Mouse (Mus musculus): Measurements from ENCODE around the gene Samd4b. TPM values are rescaled to one million over a fixed set of nuclear protein-coding genes. Genes with fewer than 3 reads are reported as not detected.

Gene Samd4b
- polyA plus RNA-seq, 1 experiment from 2014 or later: 34.9 TPM

DNA sequence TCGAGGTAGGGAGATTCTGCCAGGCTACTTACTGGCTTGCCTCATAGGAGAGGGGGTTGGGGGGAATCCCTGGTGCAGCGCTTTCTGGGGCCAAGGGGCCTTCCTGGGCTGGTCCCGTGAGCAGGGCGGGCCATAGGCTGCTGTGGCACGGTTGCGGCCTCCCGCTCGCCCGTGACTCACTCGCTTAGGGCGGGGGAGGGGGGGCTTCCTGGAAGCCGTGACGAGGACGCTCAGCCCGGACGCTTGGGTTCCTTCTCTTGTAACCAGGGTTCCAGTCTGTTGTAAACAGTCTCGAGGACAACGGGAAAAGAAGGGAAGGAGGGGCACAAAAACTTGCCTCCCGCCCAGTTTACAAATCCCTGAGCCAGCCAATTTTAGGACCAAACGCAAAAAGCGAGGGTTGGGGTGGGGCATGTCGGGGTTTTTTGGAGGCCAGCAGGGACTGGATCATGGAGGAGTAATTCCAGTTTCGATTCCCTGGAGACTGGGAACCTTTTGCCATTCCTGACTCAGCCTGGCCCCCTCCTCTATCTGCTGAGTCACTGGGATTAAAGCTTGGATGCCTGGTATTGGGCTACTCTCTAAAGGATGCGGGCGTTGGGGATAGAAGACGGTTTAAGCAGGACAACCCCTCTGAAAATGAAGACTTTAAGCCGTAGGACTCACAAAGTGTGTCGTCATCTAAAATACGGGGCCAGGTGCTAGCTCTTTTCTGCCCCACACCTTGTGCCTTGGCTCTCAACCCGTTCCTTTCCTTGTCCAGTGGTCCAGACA lies 216.7 kb downstream of the Samd4b start:
- H3K27ac ChIP-seq (ENCODE audit: low read depth, low read length): peak overlapping the region; percentile 99
- peaks cover 13% of the 10 kb centered on the region; the same call in 1 of the 2 replicates for H3K36me3 ChIP-seq (ENCODE audit: control insufficient read depth, insufficient read depth, low read length)
- H3K9me3 ChIP-seq (ENCODE audit: control insufficient read depth, low read length): no peaks in the 10 kb centered on the region
- H3K9ac ChIP-seq (ENCODE audit: low read depth, low read length): peak overlapping the region; percentile 51; the same call in 1 of the 2 replicates
- H3K4me2 ChIP-seq (replicated peaks; ENCODE audit: low read depth, low read length): peak overlapping the region; percentile 48
- peaks cover 49% of the 10 kb centered on the region for H3K4me1 ChIP-seq (ENCODE audit: control insufficient read depth, insufficient read depth, low read length)
- ATAC-seq (ENCODE audit: low FRiP score, low TSS enrichment): peak; percentile 14; the same call in 1 of the 2 replicates
- H3K27me3 ChIP-seq (ENCODE audit: control insufficient read depth, insufficient read depth, low read length): no peaks in the 10 kb centered on the region
- WGBS: 7% methylated on average over 30 of the region's 30 CpGs
- peak overlapping the region; percentile 31 for H3K4me3 ChIP-seq (ENCODE audit: low read length)

GRCm38 (mm10) chr7:28380237-28381016 lies 217.5 kb downstream of the Samd4b start, which contains the start of gene Zfp36:
Gene Zfp36, minus strand, starts transcription at chr7:28380253.
- Histone ChIP-seq H3K27ac (ENCODE audit: low read depth, low read length) (peak within 1 kb of the TSS; percentile 99), H3K9ac (ENCODE audit: low read depth, low read length) (peak within 1 kb of the TSS; percentile 83), H3K4me1 (ENCODE audit: control insufficient read depth, insufficient read depth, low read length) (peaks cover 49% of the 10 kb centered on the region), H3K36me3 (ENCODE audit: control insufficient read depth, insufficient read depth, low read length) (peaks cover 7% of the 10 kb centered on the region; the same call in 1 of the 2 replicates), H3K9me3 (ENCODE audit: control insufficient read depth, low read length) (no peaks in the 10 kb centered on the region), H3K27me3 (ENCODE audit: control insufficient read depth, insufficient read depth, low read length) (no peaks in the 10 kb centered on the region), H3K4me3 (ENCODE audit: low read length) (peak within 1 kb of the TSS; percentile 79), H3K4me2 (replicated peaks; ENCODE audit: low read depth, low read length) (peak within 1 kb of the TSS; percentile 77)
- WGBS: 52% methylated on average over 17 of the region's 17 CpGs
- no peak for ATAC-seq (ENCODE audit: low FRiP score, low TSS enrichment)

DNA sequence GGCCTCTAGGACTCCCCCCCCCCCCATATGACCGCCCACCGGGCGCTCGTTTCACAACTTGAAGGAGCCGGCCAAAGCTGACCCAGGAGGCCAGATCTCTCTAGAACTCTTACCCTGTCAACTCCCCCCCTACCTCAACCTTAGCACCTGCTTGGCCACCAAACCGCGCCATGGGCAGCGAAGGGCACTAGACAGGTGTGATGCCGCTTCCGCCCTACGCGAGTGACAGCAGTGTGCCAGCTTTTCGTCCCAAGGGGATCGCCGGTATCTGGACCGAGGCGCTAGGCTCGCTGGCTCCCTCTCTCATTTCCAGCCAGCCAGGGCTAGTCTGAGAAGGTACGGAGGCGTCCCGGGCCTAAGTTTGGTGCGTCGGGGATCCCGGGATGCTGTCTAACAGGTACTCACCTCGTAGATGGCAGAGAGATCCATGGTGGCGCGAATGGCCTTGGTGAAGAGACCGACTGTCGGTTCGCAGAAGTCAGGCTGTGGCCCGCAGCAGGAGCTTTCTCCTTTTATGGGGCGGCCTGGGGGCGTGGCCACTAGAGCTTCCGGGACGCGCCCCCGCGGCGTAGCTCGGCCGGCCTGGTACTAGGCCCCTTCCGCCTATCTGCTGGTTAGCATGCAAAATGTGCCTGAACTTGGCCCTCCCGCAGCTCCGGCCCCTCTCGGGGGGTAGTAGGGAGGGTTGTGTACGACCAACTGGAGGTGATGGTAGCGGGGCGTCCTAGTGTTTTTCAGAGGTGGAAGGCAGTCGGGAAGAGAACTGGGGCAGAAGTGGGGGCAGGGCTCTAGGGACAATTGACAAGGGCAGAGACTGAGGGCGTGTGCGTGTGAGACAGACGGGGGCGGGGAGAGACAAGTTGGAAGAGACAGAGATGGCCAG lies 218.9 kb downstream of the Samd4b start:
- peak overlapping the region; percentile 83 for H3K9ac ChIP-seq (ENCODE audit: low read depth, low read length)
- peak overlapping the region; percentile 77 for H3K4me2 ChIP-seq (replicated peaks; ENCODE audit: low read depth, low read length)
- H3K4me1 ChIP-seq (ENCODE audit: control insufficient read depth, insufficient read depth, low read length): peaks cover 49% of the 10 kb centered on the region
- H3K27me3 ChIP-seq (ENCODE audit: control insufficient read depth, insufficient read depth, low read length): no peaks in the 10 kb centered on the region
- H3K9me3 ChIP-seq (ENCODE audit: control insufficient read depth, low read length): no peaks in the 10 kb centered on the region
- H3K36me3 ChIP-seq (ENCODE audit: control insufficient read depth, insufficient read depth, low read length): peaks cover 7% of the 10 kb centered on the region; the same call in 1 of the 2 replicates
- H3K4me3 ChIP-seq (ENCODE audit: low read length): peak overlapping the region; percentile 79
- peak overlapping the region; percentile 96 for H3K27ac ChIP-seq (ENCODE audit: low read depth, low read length)
- under 1% methylated on average over 53 of the region's 53 CpGs for WGBS
- peak; percentile 38 for ATAC-seq (ENCODE audit: low FRiP score, low TSS enrichment)

- H3K4me2 ChIP-seq (replicated peaks; ENCODE audit: low read depth, low read length): peak overlapping the region; percentile 77
- peak overlapping the region; percentile 79 for H3K4me3 ChIP-seq (ENCODE audit: low read length)
- H3K9ac ChIP-seq (ENCODE audit: low read depth, low read length): peak overlapping the region; percentile 83
- H3K27me3 ChIP-seq (ENCODE audit: control insufficient read depth, insufficient read depth, low read length): no peaks in the 10 kb centered on the region
- no peak for ATAC-seq (ENCODE audit: low FRiP score, low TSS enrichment)
- H3K27ac ChIP-seq (ENCODE audit: low read depth, low read length): peak overlapping the region; percentile 96
- H3K9me3 ChIP-seq (ENCODE audit: control insufficient read depth, low read length): no peaks in the 10 kb centered on the region
- peaks cover 46% of the 10 kb centered on the region for H3K4me1 ChIP-seq (ENCODE audit: control insufficient read depth, insufficient read depth, low read length)
- 13% methylated on average over 32 of the region's 32 CpGs for WGBS
- H3K36me3 ChIP-seq (ENCODE audit: control insufficient read depth, insufficient read depth, low read length): peaks cover 7% of the 10 kb centered on the region; the same call in 1 of the 2 replicates
Observed at GRCm38 (mm10) chr7:28378066-28378690, 219.8 kb downstream of the Samd4b start.

GRCm38 (mm10) chr7:28377190-28378065 lies 220.5 kb downstream of the Samd4b start:
- Histone ChIP-seq H3K27ac (ENCODE audit: low read depth, low read length) (peak overlapping the region; percentile 96), H3K36me3 (ENCODE audit: control insufficient read depth, insufficient read depth, low read length) (peaks cover 7% of the 10 kb centered on the region; the same call in 1 of the 2 replicates), H3K4me3 (ENCODE audit: low read length) (peak overlapping the region; percentile 79), H3K27me3 (ENCODE audit: control insufficient read depth, insufficient read depth, low read length) (no peaks in the 10 kb centered on the region), H3K4me2 (replicated peaks; ENCODE audit: low read depth, low read length) (peak overlapping the region; percentile 77), H3K4me1 (ENCODE audit: control insufficient read depth, insufficient read depth, low read length) (peaks cover 39% of the 10 kb centered on the region), H3K9ac (ENCODE audit: low read depth, low read length) (peak overlapping the region; percentile 83), H3K9me3 (ENCODE audit: control insufficient read depth, low read length) (no peaks in the 10 kb centered on the region)
- no peak for ATAC-seq (ENCODE audit: low FRiP score, low TSS enrichment)
- 59% methylated on average over 18 of the region's 18 CpGs for WGBS

- ATAC-seq (ENCODE audit: low FRiP score, low TSS enrichment): no peak
- H3K27me3 ChIP-seq (ENCODE audit: control insufficient read depth, insufficient read depth, low read length): no peaks in the 10 kb centered on the region
- peaks cover 28% of the 10 kb centered on the region for H3K4me1 ChIP-seq (ENCODE audit: control insufficient read depth, insufficient read depth, low read length)
- 2% methylated on average over 30 of the region's 30 CpGs for WGBS
- peak overlapping the region; percentile 68 for H3K9ac ChIP-seq (ENCODE audit: low read depth, low read length)
- H3K27ac ChIP-seq (ENCODE audit: low read depth, low read length): peak overlapping the region; percentile 98
- H3K36me3 ChIP-seq (ENCODE audit: control insufficient read depth, insufficient read depth, low read length): peaks cover 7% of the 10 kb centered on the region; the same call in 1 of the 2 replicates
- peak overlapping the region; percentile 37 for H3K4me3 ChIP-seq (ENCODE audit: low read length)
- H3K4me2 ChIP-seq (replicated peaks; ENCODE audit: low read depth, low read length): peak overlapping the region; percentile 77
- no peaks in the 10 kb centered on the region for H3K9me3 ChIP-seq (ENCODE audit: control insufficient read depth, low read length)
Observed at GRCm38 (mm10) chr7:28376011-28376771, 221.8 kb downstream of the Samd4b start.

DNA sequence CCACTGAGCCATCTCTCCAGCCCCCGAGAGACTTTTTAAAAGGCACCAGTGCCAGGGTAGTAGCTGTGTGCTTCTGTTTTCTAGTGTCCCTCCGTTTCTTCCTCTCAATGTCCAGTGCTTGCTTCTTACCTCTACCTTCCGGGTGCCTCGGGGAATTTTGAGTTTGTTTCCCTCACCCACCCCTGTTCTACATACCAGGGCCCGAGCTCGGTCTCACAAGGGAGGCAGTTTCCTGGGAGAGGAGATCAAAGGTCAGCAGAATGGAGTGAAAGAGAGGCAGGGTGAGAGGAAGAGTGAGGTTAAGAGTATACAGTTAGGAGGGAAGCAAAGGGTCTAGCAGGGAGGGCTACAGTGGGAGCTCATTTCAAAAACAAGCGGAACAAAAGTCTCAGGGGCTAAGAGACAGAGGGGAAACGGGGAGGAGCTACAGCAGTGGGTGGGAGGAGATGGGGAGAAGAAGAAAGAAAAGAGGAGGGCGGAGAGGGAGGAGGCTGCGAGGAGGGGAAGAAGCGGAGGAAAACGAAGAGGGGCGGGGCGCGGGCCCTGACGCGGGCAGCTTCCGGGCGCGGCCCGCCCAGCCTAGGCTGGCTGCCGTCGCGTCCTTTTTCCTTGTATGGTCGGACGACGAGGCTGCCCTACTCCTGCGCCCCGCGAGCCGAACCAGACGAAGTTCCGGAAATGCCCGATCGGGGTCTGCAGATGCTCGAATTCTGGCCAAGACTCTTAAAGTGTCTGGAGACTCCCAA lies 222.6 kb downstream of the Samd4b start:
- under 1% methylated on average over 36 of the region's 36 CpGs for WGBS

More for the DNA sequence above, 222.6 kb downstream of the Samd4b start:
- Histone ChIP-seq H3K36me3 (ENCODE audit: control insufficient read depth, insufficient read depth, low read length) (peaks cover 8% of the 10 kb centered on the region; the same call in 1 of the 2 replicates), H3K27ac (ENCODE audit: low read depth, low read length) (peak overlapping the region; percentile 98), H3K4me2 (replicated peaks; ENCODE audit: low read depth, low read length) (peak overlapping the region; percentile 77), H3K9ac (ENCODE audit: low read depth, low read length) (peak overlapping the region; percentile 68), H3K4me1 (ENCODE audit: control insufficient read depth, insufficient read depth, low read length) (peaks cover 27% of the 10 kb centered on the region), H3K4me3 (ENCODE audit: low read length) (peak overlapping the region; percentile 37), H3K9me3 (ENCODE audit: control insufficient read depth, low read length) (no peaks in the 10 kb centered on the region), H3K27me3 (ENCODE audit: control insufficient read depth, insufficient read depth, low read length) (no peaks in the 10 kb centered on the region)
- peak; percentile 41 for ATAC-seq (ENCODE audit: low FRiP score, low TSS enrichment)
